ENCODE assay signal across 11 mouse cellular contexts in the genomic region with DNA sequence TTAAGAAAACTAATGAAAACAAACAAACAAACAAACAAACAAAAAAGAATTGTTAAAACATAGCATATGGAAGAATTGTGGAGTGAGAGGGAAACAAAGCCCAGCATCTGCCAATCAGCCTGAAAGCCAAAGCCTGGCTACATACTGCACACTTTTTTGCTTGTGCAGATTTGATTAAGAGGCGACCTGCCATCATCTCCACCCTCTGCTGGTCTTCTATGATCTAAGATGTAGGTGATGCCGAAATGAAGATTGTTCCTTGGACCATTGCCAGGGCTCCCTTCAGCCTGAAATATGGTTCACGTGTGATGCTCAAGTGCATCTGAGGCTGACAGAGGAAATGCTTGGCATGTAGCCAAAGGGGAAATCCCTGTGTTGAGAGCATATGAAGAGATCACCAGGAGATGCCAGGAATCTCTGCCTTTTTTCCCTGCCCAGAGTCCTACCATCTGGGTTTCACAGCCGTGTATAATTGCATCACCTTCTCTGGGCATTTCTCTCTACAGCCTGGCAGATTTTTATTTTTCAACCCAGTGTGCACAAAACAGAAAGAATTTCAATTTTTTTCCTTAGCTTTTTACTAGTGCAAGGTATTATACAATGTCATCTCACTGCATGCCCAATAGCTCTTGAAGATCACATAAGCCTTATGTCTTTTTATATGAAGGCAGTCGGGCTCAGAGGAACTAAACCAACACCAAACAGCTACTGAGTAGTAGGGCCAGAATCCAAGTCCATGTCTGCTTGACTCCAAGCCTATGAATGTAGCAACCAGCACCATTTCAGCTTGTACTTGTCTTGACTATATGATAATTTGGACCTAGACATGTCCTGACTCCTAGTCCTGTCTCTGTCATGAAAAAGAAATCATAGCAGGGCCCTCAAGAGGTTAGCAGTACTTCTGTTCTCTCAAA. TPM values are rescaled to one million over a fixed set of nuclear protein-coding genes. Genes with fewer than 3 reads are reported as not detected.
A peak's percentile ranks its signal among the peaks of the same experiment; 100 is the strongest.
DNase-seq lines count a peak whose midpoint lies in the region; ATAC-seq and TF ChIP-seq lines count a peak whose summit lies in the region.
"Had no signal": no experiment of that assay in that cellular context is flagged by ENCODE, and none has a peak within 500 bp of the region (broad histone marks: within the 10 kb centered on the region; RNA-seq: fewer than 3 reads in every experiment).

No protein-coding gene starts in this region.

- H3K9ac ChIP-seq in midbrain, embryonic 13.5 days (replicated peaks) = no peak overlapping the region
- H3K9ac ChIP-seq in forebrain, postnatal 0 days = no peak overlapping the region
- H3K9ac ChIP-seq in liver, postnatal 0 days (replicated peaks) = no peak overlapping the region
- H3K9ac ChIP-seq: limb, embryonic 15.5 days had no signal

- no peak overlapping the region for H3K27ac ChIP-seq in heart, embryonic 10.5 days
- H3K27ac ChIP-seq in midbrain, embryonic 13.5 days = no peak overlapping the region
- H3K27ac ChIP-seq in midbrain, embryonic 10.5 days (replicated peaks) = no peak overlapping the region
- H3K27ac ChIP-seq in forebrain, postnatal 0 days (ENCODE audit: low read depth, low read length) = no peak overlapping the region
- H3K27ac ChIP-seq in liver, postnatal 0 days (ENCODE audit: low read depth) = no peak overlapping the region
- H3K27ac ChIP-seq: limb, embryonic 15.5 days had no signal

- TF ChIP-seq CTCF in forebrain, postnatal 0 days (IDR thresholded peaks at IDR 0.05; ENCODE audit: low read depth) = no peak
- TF ChIP-seq CTCF in liver, postnatal 0 days (IDR thresholded peaks at IDR 0.05; ENCODE audit: low read depth) = no peak

- H3K9me3 ChIP-seq in heart, embryonic 10.5 days = no peaks in the 10 kb centered on the region
- H3K9me3 ChIP-seq in midbrain, embryonic 13.5 days = no peaks in the 10 kb centered on the region
- no peaks in the 10 kb centered on the region for H3K9me3 ChIP-seq in midbrain, embryonic 10.5 days (replicated peaks)
- H3K9me3 ChIP-seq in forebrain, postnatal 0 days (ENCODE audit: low read length) = no peaks in the 10 kb centered on the region
- H3K9me3 ChIP-seq in liver, postnatal 0 days (ENCODE audit: low read length) = no peaks in the 10 kb centered on the region
- H3K9me3 ChIP-seq: G1E; limb, embryonic 15.5 days had no signal

- no peak for TF ChIP-seq EP300 in liver, postnatal 0 days (IDR thresholded peaks at IDR 0.05; ENCODE audit: low read depth)

- peak; percentile 67 for ATAC-seq in midbrain, embryonic 13.5 days
- peak; percentile 78 for ATAC-seq in forebrain, postnatal 0 days
- no peak for ATAC-seq in inflammation-experienced regulatory T-cells, adult 6 months
- ATAC-seq in liver, postnatal 0 days = no peak

- H3K27me3 ChIP-seq in heart, embryonic 10.5 days (ENCODE audit: insufficient read depth, poor library complexity, severe bottlenecking) = no peaks in the 10 kb centered on the region
- peaks cover 12% of the 10 kb centered on the region for H3K27me3 ChIP-seq in midbrain, embryonic 13.5 days
- H3K27me3 ChIP-seq in midbrain, embryonic 10.5 days (ENCODE audit: low read depth, poor library complexity, severe bottlenecking) = peaks cover 71% of the 10 kb centered on the region
- H3K27me3 ChIP-seq in forebrain, postnatal 0 days (ENCODE audit: insufficient read depth, low read length) = no peaks in the 10 kb centered on the region
- H3K27me3 ChIP-seq in liver, postnatal 0 days (ENCODE audit: insufficient read depth, low read length) = no peaks in the 10 kb centered on the region

- WGBS in heart, embryonic 10.5 days = 49% methylated on average over 5 of the region's 5 CpGs
- WGBS in midbrain, embryonic 13.5 days = 52% methylated on average over 5 of the region's 5 CpGs
- 82% methylated on average over 5 of the region's 5 CpGs for WGBS in midbrain, embryonic 10.5 days
- 24% methylated on average over 5 of the region's 5 CpGs for WGBS in forebrain, postnatal 0 days
- WGBS in liver, postnatal 0 days (ENCODE audit: insufficient replicate concordance) = 63% methylated on average over 5 of the region's 5 CpGs

- intact Hi-C loops in heart, postnatal 36 days (cut with DNase I) = no loop called here

- no peaks in the 10 kb centered on the region for H3K36me3 ChIP-seq in heart, embryonic 10.5 days
- no peaks in the 10 kb centered on the region for H3K36me3 ChIP-seq in midbrain, embryonic 13.5 days
- no peaks in the 10 kb centered on the region for H3K36me3 ChIP-seq in midbrain, embryonic 10.5 days
- no peaks in the 10 kb centered on the region for H3K36me3 ChIP-seq in forebrain, postnatal 0 days (ENCODE audit: insufficient read depth)
- no peaks in the 10 kb centered on the region for H3K36me3 ChIP-seq in liver, postnatal 0 days (replicated peaks; ENCODE audit: insufficient read depth, low read length)
- H3K36me3 ChIP-seq: G1E; limb, embryonic 15.5 days had no signal

- H3K4me2 ChIP-seq in midbrain, embryonic 13.5 days (replicated peaks) = no peak overlapping the region
- H3K4me2 ChIP-seq in forebrain, postnatal 0 days (ENCODE audit: low read depth) = no peak overlapping the region
- H3K4me2 ChIP-seq in liver, postnatal 0 days (ENCODE audit: low read depth, low read length) = no peak overlapping the region
- H3K4me2 ChIP-seq: limb, embryonic 15.5 days had no signal

- H3K4me1 ChIP-seq in heart, embryonic 10.5 days = peaks cover 16% of the 10 kb centered on the region; the same call in 1 of the 2 replicates
- peaks cover 23% of the 10 kb centered on the region for H3K4me1 ChIP-seq in midbrain, embryonic 13.5 days (replicated peaks)
- peaks cover 18% of the 10 kb centered on the region for H3K4me1 ChIP-seq in midbrain, embryonic 10.5 days
- H3K4me1 ChIP-seq in forebrain, postnatal 0 days (ENCODE audit: insufficient read depth) = 0 out of 2 replicates have a peak, but pooled peaks cover 8% of the 10 kb centered on the region
- peaks cover 2% of the 10 kb centered on the region; the same call in 1 of the 2 replicates for H3K4me1 ChIP-seq in liver, postnatal 0 days (ENCODE audit: insufficient read depth)

- H3K4me3 ChIP-seq in heart, embryonic 10.5 days = no peak overlapping the region
- H3K4me3 ChIP-seq in midbrain, embryonic 13.5 days (replicated peaks) = no peak overlapping the region
- H3K4me3 ChIP-seq in midbrain, embryonic 10.5 days = no peak overlapping the region
- H3K4me3 ChIP-seq in forebrain, postnatal 0 days (ENCODE audit: low read depth, low read length) = no peak overlapping the region
- H3K4me3 ChIP-seq in liver, postnatal 0 days (ENCODE audit: low read depth, low read length) = no peak overlapping the region
- H3K4me3 ChIP-seq: limb, embryonic 15.5 days had no signal

- peak; percentile 75 for DNase-seq in heart, embryonic 10.5 days (ENCODE audit: low spot score)
- no peak for DNase-seq in heart, postnatal 36 days
- no peak for DNase-seq in midbrain, embryonic 10.5 days (ENCODE audit: low spot score)
- peak; percentile 80 for DNase-seq in forebrain, postnatal 0 days
- peak; percentile 8 for DNase-seq in right cerebral cortex, postnatal 25 days
- no peak for DNase-seq in liver, postnatal 0 days

RNA-seq across cellular contexts. Expression of gene Il12b, which starts 2.0 kb away (rescaled TPM):
- not detected in 2 replicates for polyA plus RNA-seq in heart, embryonic 10.5 days (2016; fragmentation: Nextera tagmentation; extraction: Ambion mirVana)
- not detected for total RNA-seq in heart, postnatal 36 days (2021)
- 0.10 TPM in 1 of 2 replicates, not detected in the other for polyA plus RNA-seq in midbrain, embryonic 13.5 days (2015; fragmentation: Nextera tagmentation; extraction: Ambion mirVana)
- not detected in 2 replicates for polyA plus RNA-seq in midbrain, embryonic 10.5 days (2016; fragmentation: Nextera tagmentation; extraction: Ambion mirVana)
- not detected in 2 replicates for total RNA-seq in forebrain, postnatal 0 days (2014; rRNA removed)
- 0.08 TPM in 1 of 2 replicates, not detected in the other for polyA plus RNA-seq in forebrain, postnatal 0 days (2015; fragmentation: Nextera tagmentation; extraction: Ambion mirVana)
- under 1 TPM in 2 of 3 experiments, not detected in 1; 0.17 to 0.31 TPM for polyA plus RNA-seq in inflammation-experienced regulatory T-cells, adult 6 months (2017; shearing (Covaris generic))
- not detected in 2 replicates for polyA plus RNA-seq in liver, postnatal 0 days (2015; fragmentation: Nextera tagmentation; extraction: Ambion mirVana)
- total RNA-seq: G1E had no signal
- polyA plus RNA-seq: G1E; stomach, embryonic 16.5 days had no signal

Comparison
In these comparisons a context has a peak if more than half of its experiments do, and no peak if none do; other contexts are left out.
1. DNase-seq: peak in heart, embryonic 10.5 days (single experiment), forebrain, postnatal 0 days (single experiment) and right cerebral cortex, postnatal 25 days (single experiment); none in heart, postnatal 36 days (0 of 2), midbrain, embryonic 10.5 days (single experiment) and liver, postnatal 0 days (single experiment).
2. ATAC-seq: peak in midbrain, embryonic 13.5 days (single experiment) and forebrain, postnatal 0 days (single experiment); none in inflammation-experienced regulatory T-cells, adult 6 months (single experiment) and liver, postnatal 0 days (single experiment).